Mouse (Mus musculus): ENCODE data around the gene Nudt13. TPM values are rescaled to one million over a fixed set of nuclear protein-coding genes. Genes with fewer than 3 reads are reported as not detected.

Gene Nudt13
- polyA plus RNA-seq, 1 experiment from 2014 or later = 8.9 TPM

DNA sequence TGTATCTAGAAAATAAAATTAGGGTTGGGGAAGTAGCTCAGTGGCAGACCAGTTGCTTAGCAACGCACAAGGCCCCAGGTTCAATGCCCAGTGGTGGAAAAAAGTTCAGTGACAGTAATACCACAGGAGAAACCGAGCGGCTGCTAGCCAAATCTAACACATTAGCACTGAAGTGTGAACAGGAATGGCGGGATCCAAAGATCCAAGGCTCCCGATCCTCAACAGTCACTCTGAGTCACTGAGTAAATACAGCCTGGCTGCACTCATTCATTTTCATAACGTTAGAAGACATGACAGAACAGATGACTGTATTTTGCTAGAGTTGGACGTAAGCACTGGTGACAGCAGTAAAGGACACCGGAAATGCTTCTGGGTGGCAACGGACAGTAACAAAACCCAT, 51.4 kb downstream of the Nudt13 start:
- no peaks in the 10 kb centered on the region for H3K4me1 ChIP-seq (ENCODE audit: control insufficient read depth, insufficient read depth, low read length)
- ATAC-seq (replicated peaks; ENCODE audit: insufficient number of reproducible peaks, low FRiP score, low TSS enrichment, low read depth) (no peak), DNase-seq (ENCODE audit: low spot score) (no peak)
- 92% methylated on average over 9 of the region's 9 CpGs for WGBS
- no peaks in the 10 kb centered on the region for H3K27me3 ChIP-seq (ENCODE audit: control insufficient read depth, insufficient read depth, low read length)
- no peak overlapping the region for H3K4me3 ChIP-seq (ENCODE audit: low read depth, low read length)
- H3K36me3 ChIP-seq (replicated peaks; ENCODE audit: control insufficient read depth, insufficient read depth, low read depth, low read length) = no peaks in the 10 kb centered on the region; the same call in 1 of the 2 replicates
- H3K9me3 ChIP-seq (replicated peaks; ENCODE audit: control insufficient read depth, low read length) = no peaks in the 10 kb centered on the region
- H3K4me2 ChIP-seq (ENCODE audit: low read depth, low read length) = no peak overlapping the region
- H3K27ac ChIP-seq (replicated peaks; ENCODE audit: low read depth, low read length) = no peak overlapping the region
- H3K9ac ChIP-seq (replicated peaks; ENCODE audit: low read length) = no peak overlapping the region

DNA sequence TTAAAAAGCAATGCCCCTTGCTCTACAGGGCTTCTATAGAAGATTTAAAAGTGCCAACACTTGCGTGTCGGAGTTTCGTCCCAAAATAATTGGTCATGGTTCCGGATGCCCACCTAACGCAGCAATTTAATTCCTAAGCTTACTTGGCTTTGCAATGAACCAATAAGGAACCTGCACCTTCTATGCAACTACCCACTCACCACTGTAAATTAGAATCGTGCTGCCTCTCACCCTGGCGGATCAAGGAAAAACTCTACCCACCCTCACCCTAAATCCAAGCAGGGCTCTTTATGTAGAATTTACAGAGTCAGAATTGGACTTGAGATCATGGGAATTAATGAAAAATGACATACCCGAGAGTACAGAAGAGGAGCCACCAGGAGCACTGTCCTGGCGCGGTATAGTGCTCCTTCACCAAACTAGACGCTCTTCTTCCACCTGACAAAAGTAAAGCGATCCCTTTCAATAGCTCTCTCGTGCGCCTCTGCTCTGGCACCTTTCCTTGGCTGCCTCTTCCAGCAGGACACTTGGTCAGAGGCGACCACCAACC, 53.0 kb downstream of the Nudt13 start:
- 4% methylated on average over 15 of the region's 15 CpGs for WGBS
- no peak overlapping the region for H3K27ac ChIP-seq (replicated peaks; ENCODE audit: low read depth, low read length)

DNA sequence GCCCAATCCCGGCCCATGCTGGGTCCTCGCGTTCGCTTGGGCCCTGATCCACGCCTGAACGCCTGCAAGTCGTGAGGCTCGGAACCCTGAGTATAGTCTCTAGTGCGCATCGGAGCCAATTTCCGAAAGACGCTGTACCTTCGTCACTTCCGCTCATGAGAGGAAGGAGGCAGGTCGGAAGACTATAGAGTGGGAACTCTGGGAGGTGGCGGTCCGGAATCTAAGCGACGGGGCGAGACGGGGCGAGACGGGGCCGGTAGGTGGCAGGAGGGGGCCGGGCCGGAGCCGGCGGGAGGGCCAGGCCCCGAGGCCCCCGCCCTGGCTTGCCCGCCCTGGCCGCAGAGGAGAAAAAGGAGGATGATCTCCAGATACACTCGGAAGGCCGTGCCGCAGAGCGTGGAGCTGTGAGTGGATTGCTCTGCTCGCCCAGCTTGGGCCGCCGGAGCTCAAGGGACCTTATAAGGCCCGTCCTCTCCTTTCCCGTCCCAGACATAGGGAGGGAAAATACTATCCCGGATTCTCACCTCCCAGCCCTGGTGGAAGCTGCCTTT, 53.6 kb downstream of the Nudt13 start, which contains the start of the genes Ecd and Fam149b:
Ecd (minus strand) TSS at position 131 of the 551 bp plus-strand sequence.
Fam149b (plus strand) TSS at position 172 of the 551 bp plus-strand sequence.
- peak within 1 kb of the TSS; percentile 93 for H3K9ac ChIP-seq (replicated peaks; ENCODE audit: low read length)
- H3K4me3 ChIP-seq (ENCODE audit: low read depth, low read length) = peak within 1 kb of the TSS; percentile 71
- no peaks in the 10 kb centered on the region; the same call in 1 of the 2 replicates for H3K36me3 ChIP-seq (replicated peaks; ENCODE audit: control insufficient read depth, insufficient read depth, low read depth, low read length)
- H3K27ac ChIP-seq (replicated peaks; ENCODE audit: low read depth, low read length) = peak within 1 kb of the TSS; percentile 84
- no peaks in the 10 kb centered on the region for H3K4me1 ChIP-seq (ENCODE audit: control insufficient read depth, insufficient read depth, low read length)
- H3K4me2 ChIP-seq (ENCODE audit: low read depth, low read length) = peak within 1 kb of the TSS; percentile 50
- H3K27me3 ChIP-seq (ENCODE audit: control insufficient read depth, insufficient read depth, low read length) = no peaks in the 10 kb centered on the region
- DNase-seq (ENCODE audit: low spot score) = peak; percentile 99
- no peaks in the 10 kb centered on the region for H3K9me3 ChIP-seq (replicated peaks; ENCODE audit: control insufficient read depth, low read length)
- peak; percentile 98 for ATAC-seq (replicated peaks; ENCODE audit: insufficient number of reproducible peaks, low FRiP score, low TSS enrichment, low read depth)
- WGBS = 0% methylated on average over 42 of the region's 42 CpGs

More for the DNA sequence above, 53.0 kb downstream of the Nudt13 start:
- H3K36me3 ChIP-seq (replicated peaks; ENCODE audit: control insufficient read depth, insufficient read depth, low read depth, low read length) = no peaks in the 10 kb centered on the region; the same call in 1 of the 2 replicates
- H3K4me2 ChIP-seq (ENCODE audit: low read depth, low read length) = peak overlapping the region; percentile 50
- DNase-seq (ENCODE audit: low spot score) (no peak), ATAC-seq (replicated peaks; ENCODE audit: insufficient number of reproducible peaks, low FRiP score, low TSS enrichment, low read depth) (peak; percentile 9; the same call in 1 of the 2 replicates)
- no peaks in the 10 kb centered on the region for H3K9me3 ChIP-seq (replicated peaks; ENCODE audit: control insufficient read depth, low read length)
- H3K4me1 ChIP-seq (ENCODE audit: control insufficient read depth, insufficient read depth, low read length) = no peaks in the 10 kb centered on the region
- no peaks in the 10 kb centered on the region for H3K27me3 ChIP-seq (ENCODE audit: control insufficient read depth, insufficient read depth, low read length)
- peak overlapping the region; percentile 93 for H3K9ac ChIP-seq (replicated peaks; ENCODE audit: low read length)
- peak overlapping the region; percentile 71 for H3K4me3 ChIP-seq (ENCODE audit: low read depth, low read length)

DNA sequence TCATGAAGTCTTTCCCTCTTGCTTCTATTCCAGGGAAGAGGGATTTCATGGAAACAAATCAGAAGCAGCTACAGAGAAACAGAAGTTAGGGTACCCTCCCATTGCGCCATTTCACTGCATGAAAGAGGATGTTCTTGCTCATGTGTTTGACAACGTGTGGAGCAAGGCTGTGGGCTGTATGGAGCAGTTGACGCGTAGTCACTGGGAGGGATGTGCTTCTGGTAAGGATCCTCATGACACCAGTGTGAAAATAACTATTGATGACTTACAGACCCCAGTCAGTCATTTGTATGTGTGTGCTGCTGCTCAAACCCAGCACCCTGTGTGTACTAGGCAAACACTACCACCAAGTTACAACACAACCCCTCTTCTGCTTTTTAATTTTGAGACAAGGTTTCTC, 68.7 kb downstream of the Nudt13 start:
- H3K27me3 ChIP-seq (ENCODE audit: control insufficient read depth, insufficient read depth, low read length) = no peaks in the 10 kb centered on the region
- no peak overlapping the region for H3K27ac ChIP-seq (replicated peaks; ENCODE audit: low read depth, low read length)
- H3K9ac ChIP-seq (replicated peaks; ENCODE audit: low read length) = no peak overlapping the region
- WGBS = 98% methylated on average over 4 of the region's 4 CpGs
- no peak for ATAC-seq (replicated peaks; ENCODE audit: insufficient number of reproducible peaks, low FRiP score, low TSS enrichment, low read depth)
- no peak overlapping the region for H3K4me3 ChIP-seq (ENCODE audit: low read depth, low read length)
- peaks cover 5% of the 10 kb centered on the region for H3K36me3 ChIP-seq (replicated peaks; ENCODE audit: control insufficient read depth, insufficient read depth, low read depth, low read length)
- H3K4me1 ChIP-seq (ENCODE audit: control insufficient read depth, insufficient read depth, low read length) = no peaks in the 10 kb centered on the region
- H3K4me2 ChIP-seq (ENCODE audit: low read depth, low read length) = no peak overlapping the region
- no peak for DNase-seq (ENCODE audit: low spot score)
- H3K9me3 ChIP-seq (replicated peaks; ENCODE audit: control insufficient read depth, low read length) = no peaks in the 10 kb centered on the region

Other genes with a start within 250 kb of the Nudt13 start
- 10.1 and 12.0 TPM in 2 replicates for gene Saysd1, start 156.2 kb upstream of the Nudt13 start, polyA plus RNA-seq (2014; fragmentation: Nextera tagmentation; extraction: Ambion mirVana)
- gene Kcnk5, start 112.9 kb upstream of the Nudt13 start, polyA plus RNA-seq (2014; fragmentation: Nextera tagmentation; extraction: Ambion mirVana) = 4.5 and 5.2 TPM in 2 replicates
- 0.31 TPM in 1 of 2 replicates, not detected in the other for gene Kcnk16, start 25.5 kb upstream of the Nudt13 start, polyA plus RNA-seq (2014; fragmentation: Nextera tagmentation; extraction: Ambion mirVana)
- 66.3 and 70.2 TPM in 2 replicates for gene Ecd, start 53.4 kb downstream of the Nudt13 start, polyA plus RNA-seq (2014; fragmentation: Nextera tagmentation; extraction: Ambion mirVana)
- 49.0 and 52.9 TPM in 2 replicates for gene Fam149b, start 53.5 kb downstream of the Nudt13 start, polyA plus RNA-seq (2014; fragmentation: Nextera tagmentation; extraction: Ambion mirVana)
- gene Dnajc9, start 94.2 kb downstream of the Nudt13 start, polyA plus RNA-seq (2014; fragmentation: Nextera tagmentation; extraction: Ambion mirVana) = 251 and 274 TPM in 2 replicates
- gene Mrps16, start 98.9 kb downstream of the Nudt13 start, polyA plus RNA-seq (2014; fragmentation: Nextera tagmentation; extraction: Ambion mirVana) = 73.3 and 79.5 TPM in 2 replicates
- gene Cfap70, start 157.5 kb downstream of the Nudt13 start, polyA plus RNA-seq (2014; fragmentation: Nextera tagmentation; extraction: Ambion mirVana) = 0.31 and 0.46 TPM in 2 replicates
- 27.8 and 30.0 TPM in 2 replicates for gene Anxa7, start 185.4 kb downstream of the Nudt13 start, polyA plus RNA-seq (2014; fragmentation: Nextera tagmentation; extraction: Ambion mirVana)
- 0.53 and 0.66 TPM in 2 replicates for gene Mss51, start 202.2 kb downstream of the Nudt13 start, polyA plus RNA-seq (2014; fragmentation: Nextera tagmentation; extraction: Ambion mirVana)